Mouse (Mus musculus): ENCODE data around the gene Ctnna3. TPM values are rescaled to one million over a fixed set of nuclear protein-coding genes. Genes with fewer than 3 reads are reported as not detected.

The Ctnna3 gene
- total and polyA plus RNA-seq, 3 experiments: not detected

DNA sequence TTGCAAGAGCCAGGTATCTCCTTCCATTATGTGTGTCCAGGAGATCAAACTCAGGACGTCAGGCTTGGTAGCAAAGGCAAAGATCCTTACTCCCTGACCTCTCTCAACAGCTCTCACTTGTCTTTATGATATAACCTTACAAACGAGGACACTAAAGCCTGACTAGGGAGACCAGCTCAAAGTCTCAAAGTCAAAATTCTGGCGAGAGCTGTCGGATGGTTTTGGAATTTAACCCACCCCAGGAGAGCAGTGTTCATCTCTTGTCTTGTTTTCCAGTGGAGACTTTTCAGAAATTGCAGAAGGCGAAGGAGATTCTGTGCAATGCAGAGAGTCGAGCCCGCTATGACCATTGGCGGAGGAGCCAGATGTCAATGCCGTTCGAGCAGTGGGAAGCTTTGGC is 32.9 kb upstream of the Ctnna3 start:
- H3K4me1 ChIP-seq (ENCODE audit: control insufficient read depth in 1 of 2, insufficient read depth in 2 of 2, low read length in 2 of 2): no peaks in the 10 kb centered on the region
- H3K27ac ChIP-seq (ENCODE audit: control insufficient read depth, low read depth, low read length): no peak overlapping the region
- TF ChIP-seq TAL1 (IDR thresholded peaks at IDR 0.05; ENCODE audit: low read length): no peak
- no peak for TF ChIP-seq GABPA (IDR thresholded peaks at IDR 0.05; ENCODE audit: low read depth, low read length)
- no peak for TF ChIP-seq ZC3H11A (IDR thresholded peaks at IDR 0.05; ENCODE audit: low read depth, low read length)
- TF ChIP-seq MYC (IDR thresholded peaks at IDR 0.05; ENCODE audit: low read depth, low read length): no peak
- no peak for TF ChIP-seq USF2 (IDR thresholded peaks at IDR 0.05; ENCODE audit: borderline replicate concordance in 1 of 2, insufficient read depth in 1 of 2, low read depth in 1 of 2, low read length in 2 of 2)
- TF ChIP-seq POLR2A (IDR thresholded peaks at IDR 0.05; ENCODE audit: control insufficient read depth in 1 of 2, insufficient read depth in 1 of 2, low read depth in 1 of 2, low read length in 2 of 2, poor library complexity in 1 of 2): no peak
- TF ChIP-seq CHD1 (IDR thresholded peaks at IDR 0.05; ENCODE audit: low read depth, low read length): no peak
- no peak for TF ChIP-seq NELFE (IDR thresholded peaks at IDR 0.05; ENCODE audit: low read depth, low read length)
- no peak for TF ChIP-seq ZMIZ1 (IDR thresholded peaks at IDR 0.05; ENCODE audit: low read depth, low read length)
- TF ChIP-seq MEF2A (IDR thresholded peaks at IDR 0.05; ENCODE audit: extremely low read depth, insufficient replicate concordance, low read depth, low read length, poor library complexity, severe bottlenecking): no peak
- TF ChIP-seq GATA1 (IDR thresholded peaks at IDR 0.05; ENCODE audit: low read depth, low read length): no peak
- TF ChIP-seq CHD2 (IDR thresholded peaks at IDR 0.05; ENCODE audit: low read length): no peak
- no peak for TF ChIP-seq CTCF (IDR thresholded peaks at IDR 0.05 in 2 of 3, conservative IDR thresholded peaks at IDR 0.05 in 1 of 3; ENCODE audit: control insufficient read depth in 1 of 3, insufficient read depth in 1 of 3, low read depth in 2 of 3, low read length in 3 of 3, poor library complexity in 1 of 3, severe bottlenecking in 1 of 3)
- TF ChIP-seq RAD21 (IDR thresholded peaks at IDR 0.05; ENCODE audit: low read depth, low read length): no peak
- TF ChIP-seq ETS1 (IDR thresholded peaks at IDR 0.05; ENCODE audit: low read depth, low read length): no peak
- TF ChIP-seq HCFC1 (IDR thresholded peaks at IDR 0.05; ENCODE audit: low read depth, low read length): no peak
- no peak for TF ChIP-seq BHLHE40 (IDR thresholded peaks at IDR 0.05; ENCODE audit: borderline replicate concordance, low read depth, low read length)
- no peak for TF ChIP-seq MAZ (IDR thresholded peaks at IDR 0.05; ENCODE audit: low read depth, low read length)
- TF ChIP-seq KAT2A (conservative IDR thresholded peaks at IDR 0.05; ENCODE audit: low read depth, low read length): no peak
- TF ChIP-seq EP300 (IDR thresholded peaks at IDR 0.05; ENCODE audit: low read depth in 1 of 2, low read length in 2 of 2): no peak
- no peak for DNase-seq (ENCODE audit: low read depth, low spot score)
- H3K27me3 ChIP-seq (ENCODE audit: control insufficient read depth in 1 of 2, insufficient read depth in 2 of 2, low read length in 2 of 2): no peaks in the 10 kb centered on the region
- no peaks in the 10 kb centered on the region for H3K36me3 ChIP-seq (ENCODE audit: control insufficient read depth in 1 of 2, insufficient read depth in 2 of 2, low read length in 2 of 2)
- no peaks in the 10 kb centered on the region for H3K9me3 ChIP-seq (replicated peaks; ENCODE audit: insufficient read depth, low read length)
- no peak overlapping the region for H3K9ac ChIP-seq (ENCODE audit: control insufficient read depth, low read depth, low read length, poor library complexity, severe bottlenecking)
- H3K4me3 ChIP-seq (ENCODE audit: control insufficient read depth in 1 of 2, insufficient read depth in 1 of 2, low read depth in 2 of 2, low read length in 2 of 2): no peak overlapping the region
- H3K79me2 ChIP-seq (ENCODE audit: control insufficient read depth, insufficient read depth, low read length, poor library complexity): no peaks in the 10 kb centered on the region

DNA sequence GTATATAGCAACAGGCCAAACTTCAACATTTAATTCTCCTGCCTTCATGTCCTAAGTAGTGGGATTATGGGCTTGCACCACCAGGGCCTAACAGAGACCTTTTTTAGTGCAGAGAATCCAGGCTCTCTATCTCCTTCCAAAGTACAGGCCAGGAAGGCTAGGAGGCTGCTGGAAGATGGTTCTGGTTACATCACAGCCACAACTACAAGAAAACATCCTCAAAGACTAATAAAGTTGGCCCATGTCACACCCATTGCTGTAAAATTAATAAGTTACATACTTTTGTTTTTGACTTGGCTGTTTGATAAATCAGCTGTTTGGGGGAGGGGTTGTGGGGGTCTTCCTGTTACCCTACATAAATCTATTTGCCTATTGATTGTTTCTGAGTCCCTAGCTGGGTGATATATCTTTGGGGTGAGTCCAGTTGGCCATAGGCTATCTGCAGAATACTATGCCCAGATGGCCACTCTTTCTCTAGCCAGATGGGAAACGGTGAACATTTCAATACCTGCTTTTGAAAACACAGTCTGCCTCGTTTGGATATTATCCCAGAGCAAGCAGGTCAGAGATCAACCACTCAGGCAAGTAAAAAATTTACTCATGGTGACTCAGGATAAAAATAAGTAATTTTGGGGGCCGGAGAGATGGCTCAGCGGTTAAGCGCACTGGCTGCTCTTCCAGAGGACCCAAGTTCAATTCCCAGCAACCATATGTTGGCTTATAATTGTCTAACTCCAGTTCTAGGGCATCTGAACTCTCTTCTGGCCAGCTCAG is 27.0 kb upstream of the Ctnna3 start:
- H3K4me3 ChIP-seq (ENCODE audit: control insufficient read depth in 1 of 2, insufficient read depth in 1 of 2, low read depth in 2 of 2, low read length in 2 of 2): no peak overlapping the region
- H3K4me1 ChIP-seq (ENCODE audit: control insufficient read depth in 1 of 2, insufficient read depth in 2 of 2, low read length in 2 of 2): no peaks in the 10 kb centered on the region
- H3K27ac ChIP-seq (ENCODE audit: control insufficient read depth, low read depth, low read length): no peak overlapping the region
- TF ChIP-seq E2F4 (IDR thresholded peaks at IDR 0.05; ENCODE audit: borderline replicate concordance, low read depth, low read length) (no peak), SIN3A (IDR thresholded peaks at IDR 0.05; ENCODE audit: low read length) (no peak), MAZ (IDR thresholded peaks at IDR 0.05; ENCODE audit: low read depth, low read length) (no peak)
- H3K27me3 ChIP-seq (ENCODE audit: control insufficient read depth in 1 of 2, insufficient read depth in 2 of 2, low read length in 2 of 2): no peaks in the 10 kb centered on the region
- no peak overlapping the region for H3K9ac ChIP-seq (ENCODE audit: control insufficient read depth, low read depth, low read length, poor library complexity, severe bottlenecking)
- H3K79me2 ChIP-seq (ENCODE audit: control insufficient read depth, insufficient read depth, low read length, poor library complexity): no peaks in the 10 kb centered on the region
- DNase-seq (ENCODE audit: low read depth, low spot score): no peak
- no peaks in the 10 kb centered on the region for H3K9me3 ChIP-seq (replicated peaks; ENCODE audit: insufficient read depth, low read length)
- H3K36me3 ChIP-seq (ENCODE audit: control insufficient read depth in 1 of 2, insufficient read depth in 2 of 2, low read length in 2 of 2): no peaks in the 10 kb centered on the region
